Mouse (Mus musculus) neural tube, embryonic 10.5 days (tissue): ENCODE results near the gene Cilp2.

Experiments used
- DNase-seq: peaks from one replicate; pipeline ENCODE4 v3.0.0-alpha.2; 2017; ENCODE audit warnings: low spot score; ENCODE audit errors: extremely low spot score

Gene Cilp2

GRCm38 (mm10) chr8:69887289-69888243 is at the start of gene Cilp2:
TSS of gene Cilp2 (minus strand) at chr8:69887687.
- DNase-seq: peak; percentile 55

- DNase-seq: peak; percentile 26
These were observed 48.7 kb upstream of the Cilp2 start for GRCm38 (mm10) chr8:69936050-69936794.

- no peak for DNase-seq
These were observed 47.9 kb upstream of the Cilp2 start for GRCm38 (mm10) chr8:69935431-69935830.

GRCm38 (mm10) chr8:69934582-69934981 is 47.1 kb upstream of the Cilp2 start:
- no peak for DNase-seq

DNA sequence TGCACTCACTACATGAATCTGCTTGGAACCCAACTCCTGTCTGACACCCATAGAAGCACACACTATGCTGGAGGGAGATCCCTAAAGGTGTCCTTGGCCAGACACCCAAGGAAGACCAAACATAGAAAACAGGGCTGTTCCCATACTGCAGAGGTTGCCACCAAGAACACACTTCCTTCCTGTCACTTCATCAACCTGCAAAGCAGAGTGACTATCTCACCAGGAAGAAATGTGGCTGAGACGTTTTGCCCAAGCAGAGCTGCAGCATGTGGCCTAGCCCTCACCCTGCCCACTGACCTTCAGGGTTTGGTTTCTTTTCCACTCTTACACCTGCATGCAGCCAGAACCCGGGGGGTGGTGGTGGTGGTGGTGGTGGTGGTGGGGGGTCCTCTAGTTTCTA is 46.3 kb upstream of the Cilp2 start:
- no peak for DNase-seq

- no peak for DNase-seq
These were observed 39.4 kb upstream of the Cilp2 start for GRCm38 (mm10) chr8:69926901-69927300.

GRCm38 (mm10) chr8:69923986-69924385 is 36.5 kb upstream of the Cilp2 start:
- no peak for DNase-seq

DNA sequence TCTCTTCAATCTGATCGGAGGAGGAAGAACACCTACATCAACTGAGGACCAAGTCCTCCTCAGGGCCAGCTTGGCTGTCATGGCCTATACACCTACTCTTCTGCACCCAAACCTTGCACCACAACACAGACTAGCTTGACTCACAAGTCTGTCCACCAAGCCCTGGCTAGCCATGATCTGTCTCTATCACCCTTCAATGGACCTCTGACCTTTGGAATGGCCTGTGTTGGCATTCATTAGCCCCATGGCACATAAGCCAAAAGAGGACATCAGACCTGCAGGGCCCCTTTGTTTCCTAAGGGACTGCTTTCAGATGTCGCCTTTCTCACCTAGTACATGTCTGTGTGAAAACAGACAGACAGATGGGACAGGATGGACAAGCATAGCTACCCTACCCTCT is 33.7 kb upstream of the Cilp2 start:
- DNase-seq: no peak

DNA sequence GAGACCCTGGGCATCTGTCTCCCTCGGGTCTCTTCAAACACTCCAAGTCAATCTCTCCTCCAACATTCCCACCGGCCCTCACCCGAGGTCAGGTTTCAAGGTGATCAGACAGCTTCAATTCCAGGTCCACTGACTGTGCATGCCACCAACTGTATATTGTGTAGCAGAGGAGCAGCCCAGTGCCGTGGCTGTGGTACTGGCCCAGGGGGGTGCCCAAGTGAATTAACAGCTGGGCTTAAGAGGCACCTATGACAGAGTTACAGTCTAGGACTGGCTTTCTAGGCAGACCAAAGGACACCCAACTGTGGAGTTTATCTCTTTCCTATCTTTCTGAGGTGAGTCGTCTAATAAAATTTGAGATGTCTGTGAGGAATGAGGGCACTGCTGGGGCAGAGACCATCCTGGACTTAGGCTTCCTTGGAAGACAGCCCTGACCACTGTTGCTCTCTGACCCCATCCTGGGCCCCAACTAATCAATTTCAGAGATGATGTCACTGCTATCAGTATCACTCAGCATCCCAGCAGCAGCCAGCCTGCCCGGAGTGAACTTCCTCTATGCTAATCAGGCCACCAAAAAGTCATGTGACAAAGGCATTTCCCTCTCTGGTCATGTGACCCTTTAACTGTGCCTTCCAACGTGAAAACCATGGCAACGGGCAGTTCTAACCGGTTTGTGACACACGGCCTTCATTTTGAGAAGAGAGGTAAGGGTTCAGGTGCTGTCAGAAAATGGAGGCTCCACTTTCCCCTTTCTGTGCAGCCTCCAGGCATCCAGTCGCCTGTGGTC is 32.6 kb upstream of the Cilp2 start:
- DNase-seq: peak; percentile 64

- DNase-seq: peak; percentile 75
These were observed 31.5 kb upstream of the Cilp2 start for GRCm38 (mm10) chr8:69919010-69919409.

DNA sequence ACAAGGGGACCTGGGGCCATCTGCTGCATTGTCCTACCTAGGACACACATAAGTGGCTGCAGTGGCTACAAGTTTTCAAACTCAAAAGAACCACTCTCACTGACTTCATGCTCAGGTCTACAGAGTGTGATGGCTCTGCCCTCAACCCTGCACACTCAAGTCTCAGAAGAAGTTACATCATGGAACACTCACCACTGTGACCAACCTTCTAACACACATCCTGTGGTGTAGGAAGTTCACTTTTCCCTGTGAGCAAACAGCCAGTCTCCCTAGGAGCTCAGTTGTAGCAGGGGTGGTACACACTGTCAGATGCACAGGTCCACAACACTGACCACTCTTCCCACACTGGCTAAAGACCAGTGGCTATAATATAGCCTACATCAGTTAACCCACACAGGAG is 31.0 kb upstream of the Cilp2 start:
- DNase-seq: no peak

- DNase-seq: no peak
These were observed 28.3 kb upstream of the Cilp2 start for GRCm38 (mm10) chr8:69915748-69916147.

DNA sequence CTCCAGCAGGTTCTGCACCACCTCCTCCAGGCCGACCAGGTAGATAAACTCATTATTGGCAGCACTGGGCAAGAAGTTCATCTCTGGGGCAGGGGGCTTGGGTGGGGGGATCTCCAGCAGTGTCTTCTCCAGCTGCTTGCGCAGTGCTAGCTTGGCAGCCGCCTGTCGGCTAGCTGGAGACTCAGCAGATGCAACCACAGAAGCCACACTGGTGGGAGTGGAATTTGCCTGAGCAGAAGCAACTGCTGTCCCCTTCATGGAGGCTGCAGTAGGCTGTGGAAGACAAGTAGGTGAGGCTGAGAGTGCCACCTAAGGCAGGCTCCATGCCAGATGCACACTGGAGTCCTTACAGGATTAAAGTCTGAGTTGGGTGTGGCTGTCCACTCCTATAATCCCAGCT is 27.0 kb upstream of the Cilp2 start:
- DNase-seq: no peak

DNA sequence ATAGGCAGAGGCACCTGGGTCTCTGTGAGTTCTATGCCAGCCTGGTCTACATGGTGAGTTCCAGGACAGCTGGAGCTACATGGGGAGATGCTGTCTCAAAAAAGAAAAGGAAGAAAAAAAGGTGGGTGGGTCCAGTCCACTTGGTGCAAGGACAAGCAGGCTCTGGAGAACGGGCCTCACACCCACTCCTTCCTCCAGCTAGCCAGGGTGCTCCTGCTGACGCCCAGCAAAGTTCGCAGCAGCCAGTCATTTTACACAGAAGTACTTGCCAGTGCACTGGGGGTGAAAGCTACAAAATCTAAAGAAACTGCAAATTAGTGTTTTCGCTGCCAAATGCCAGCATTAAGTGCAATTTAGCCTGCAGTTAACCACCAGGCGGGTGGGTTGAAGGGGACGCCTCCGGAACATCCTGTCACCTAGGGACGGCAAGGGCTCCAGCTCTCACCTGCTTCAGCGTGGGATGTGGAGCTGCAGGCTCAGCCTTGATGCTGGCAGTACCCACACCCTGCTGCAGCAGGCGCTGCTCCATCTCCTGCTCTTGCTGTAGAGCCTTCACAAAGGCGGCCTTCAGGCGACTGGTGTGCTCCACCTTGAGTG is 25.1 kb upstream of the Cilp2 start:
- DNase-seq: no peak

DNA sequence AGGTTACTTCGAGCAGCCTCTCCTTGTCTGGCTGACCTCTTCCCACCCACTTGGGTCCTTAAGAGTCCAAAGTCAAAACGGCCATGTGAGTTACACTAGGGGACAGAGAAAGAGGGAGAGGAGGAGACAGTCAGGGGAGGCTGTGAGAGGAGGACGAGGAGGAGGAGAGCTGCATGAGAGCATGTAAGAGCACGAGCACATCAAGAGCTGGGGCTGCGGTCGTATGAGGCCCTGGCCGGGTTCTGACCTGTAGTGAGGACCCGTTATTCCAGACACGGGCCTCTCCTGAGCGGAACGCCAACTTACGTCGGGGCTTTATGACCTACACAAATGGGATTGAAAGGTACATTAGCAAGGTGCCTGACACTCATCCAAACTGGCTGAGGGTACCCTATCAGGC is 24.4 kb upstream of the Cilp2 start:
- no peak for DNase-seq

DNA sequence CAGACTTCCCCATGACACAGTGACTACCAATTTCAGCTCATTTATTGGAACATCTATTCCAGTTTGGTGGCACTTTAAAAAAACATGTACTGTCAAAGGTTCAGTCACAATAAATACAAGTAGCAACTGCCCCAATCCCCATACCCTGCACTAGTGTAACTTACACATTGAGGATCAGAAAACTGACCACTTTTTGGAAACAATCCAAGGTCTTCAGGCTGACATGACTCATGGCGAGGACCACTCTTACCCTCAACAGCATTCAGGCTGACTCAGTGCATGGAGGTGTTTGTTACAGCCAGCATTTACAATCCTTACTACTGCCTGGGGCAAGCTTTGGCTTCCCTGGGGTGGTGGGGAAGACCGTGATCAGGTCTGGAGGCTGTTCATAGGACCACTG is 19.6 kb upstream of the Cilp2 start:
- no peak for DNase-seq

DNA sequence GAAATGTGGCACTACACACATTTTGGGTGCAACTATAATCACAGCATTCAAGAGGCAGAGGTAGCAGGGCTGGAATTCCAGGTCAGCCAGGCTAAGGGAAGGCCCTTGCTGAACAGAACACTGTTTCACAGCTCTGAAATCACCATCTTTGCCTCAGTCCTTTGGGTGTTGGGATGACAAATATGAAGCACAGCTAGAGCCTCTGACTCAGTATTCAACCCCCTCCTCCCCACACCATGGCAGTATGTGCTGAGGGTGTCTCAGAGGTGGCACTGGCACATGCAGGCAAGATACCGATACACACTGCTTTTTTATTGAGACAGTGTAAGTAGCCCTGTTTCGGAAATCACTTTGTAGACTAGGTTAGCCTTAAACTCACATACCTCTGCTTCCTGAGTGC is 18.8 kb upstream of the Cilp2 start:
- DNase-seq: no peak

GRCm38 (mm10) chr8:69904096-69904495 is 16.6 kb upstream of the Cilp2 start:
- no peak for DNase-seq

- DNase-seq: peak; percentile 99
These were observed 15.6 kb upstream of the Cilp2 start for GRCm38 (mm10) chr8:69903063-69903542.

DNA sequence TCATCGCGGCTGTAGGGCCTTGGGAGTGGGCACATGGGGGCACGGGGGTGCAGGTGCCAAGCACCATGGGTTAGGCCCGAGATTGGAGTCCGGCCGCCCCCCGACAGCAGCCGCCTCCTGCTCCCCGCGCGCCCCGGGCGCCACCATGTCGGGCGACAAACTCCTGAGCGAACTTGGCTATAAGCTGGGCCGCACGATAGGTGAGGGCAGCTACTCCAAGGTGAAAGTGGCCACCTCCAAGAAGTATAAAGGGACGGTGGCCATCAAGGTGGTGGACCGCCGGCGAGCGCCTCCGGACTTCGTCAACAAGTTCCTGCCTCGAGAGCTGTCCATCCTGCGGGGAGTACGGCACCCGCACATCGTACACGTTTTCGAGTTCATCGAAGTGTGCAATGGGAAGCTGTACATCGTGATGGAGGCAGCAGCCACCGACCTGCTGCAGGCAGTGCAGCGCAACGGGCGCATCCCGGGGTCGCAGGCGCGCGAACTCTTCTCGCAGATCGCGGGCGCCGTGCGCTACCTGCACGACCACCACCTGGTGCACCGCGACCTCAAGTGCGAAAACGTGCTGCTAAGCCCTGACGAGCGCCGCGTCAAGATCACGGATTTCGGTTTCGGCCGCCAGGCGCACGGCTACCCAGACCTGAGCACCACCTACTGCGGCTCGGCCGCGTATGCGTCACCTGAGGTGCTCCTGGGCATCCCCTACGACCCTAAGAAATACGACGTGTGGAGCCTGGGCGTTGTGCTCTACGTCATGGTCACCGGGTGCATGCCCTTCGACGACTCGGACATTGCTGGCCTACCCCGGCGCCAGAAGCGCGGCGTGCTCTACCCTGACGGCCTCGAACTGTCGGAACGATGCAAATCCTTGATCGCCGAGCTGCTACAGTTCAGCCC is 14.9 kb upstream of the Cilp2 start, which contains the start of the genes Tssk6, Ndufa13 and Yjefn3:
Tssk6 (plus strand) TSS at position 22 of the 900 bp plus-strand sequence.
Ndufa13 (minus strand) TSS at position 396 of the 900 bp plus-strand sequence.
Yjefn3 (minus strand) TSS at position 550 of the 900 bp plus-strand sequence.
- peak; percentile 64 for DNase-seq
